Mouse (Mus musculus) R1 (cell line): ENCODE data around the gene Gm17949.

Experiments used
- DNase-seq: peaks from one replicate; pipeline ENCODE4 v3.0.0-alpha.2; 2018; ENCODE audit warnings: low read depth, low spot score

The Gm17949 gene

GRCm38 (mm10) chr17:57011236-57012141 is at the start of gene Gm17949, which contains the start of gene Gtf2f1:
Gene Gm17949 (plus strand): TSS chr17:57011469.
Gene Gtf2f1 (minus strand): TSS chr17:57011288.
- DNase-seq, result peak; percentile 99

GRCm38 (mm10) chr17:56961880-56962279 is 49.4 kb upstream of the Gm17949 start:
- peak; percentile 41 for DNase-seq

GRCm38 (mm10) chr17:56962642-56963405 is 48.4 kb upstream of the Gm17949 start:
- DNase-seq, result no peak

GRCm38 (mm10) chr17:56963646-56964045 is 47.6 kb upstream of the Gm17949 start:
- DNase-seq, result peak; percentile 28

GRCm38 (mm10) chr17:56969321-56969720 is 41.9 kb upstream of the Gm17949 start:
- no peak for DNase-seq

GRCm38 (mm10) chr17:56970081-56970480 is 41.2 kb upstream of the Gm17949 start:
- no peak for DNase-seq

GRCm38 (mm10) chr17:56973956-56974707 is 37.1 kb upstream of the Gm17949 start:
- DNase-seq, result peak; percentile 92

- DNase-seq, result no peak
Measured at GRCm38 (mm10) chr17:56974708-56975240, 36.5 kb upstream of the Gm17949 start.

- DNase-seq, result no peak
Measured at GRCm38 (mm10) chr17:56975391-56975790, 35.9 kb upstream of the Gm17949 start.

GRCm38 (mm10) chr17:56976531-56977390 is 34.5 kb upstream of the Gm17949 start:
- DNase-seq, result no peak

- no peak for DNase-seq
Measured at GRCm38 (mm10) chr17:56979524-56979923, 31.7 kb upstream of the Gm17949 start.

- DNase-seq, result no peak
Measured at GRCm38 (mm10) chr17:56981049-56981448, 30.2 kb upstream of the Gm17949 start.

- DNase-seq, result no peak
Measured at GRCm38 (mm10) chr17:56982013-56982412, 29.3 kb upstream of the Gm17949 start, which contains the start of gene Acer1. Gene Acer1 (minus strand): TSS chr17:56982126.

GRCm38 (mm10) chr17:56984886-56985285 is 26.4 kb upstream of the Gm17949 start:
- DNase-seq, result no peak

- no peak for DNase-seq
Measured at GRCm38 (mm10) chr17:56985656-56986055, 25.6 kb upstream of the Gm17949 start.

- DNase-seq, result no peak
Measured at GRCm38 (mm10) chr17:56986105-56986805, 25.0 kb upstream of the Gm17949 start.

- DNase-seq, result no peak
Measured at GRCm38 (mm10) chr17:56988441-56988840, 22.8 kb upstream of the Gm17949 start.

GRCm38 (mm10) chr17:56988921-56989430 is 22.3 kb upstream of the Gm17949 start:
- DNase-seq, result no peak

- peak; percentile 96 for DNase-seq
Measured at GRCm38 (mm10) chr17:56989467-56990114, 21.7 kb upstream of the Gm17949 start.
